Mouse (Mus musculus): ENCODE results near the gene Plxna2. TPM values are rescaled to one million over a fixed set of nuclear protein-coding genes. Genes with fewer than 3 reads are reported as not detected.

Plxna2 gene
- polyA plus RNA-seq, 1 experiment from 2014 or later, result 6.5 TPM

- H3K4me2 ChIP-seq (ENCODE audit: low read length), result no peak overlapping the region
- no peak overlapping the region for H3K4me3 ChIP-seq (ENCODE audit: control insufficient read depth in 1 of 2, insufficient read depth in 1 of 2, low read depth in 1 of 2, low read length in 2 of 2)
- no peak overlapping the region for H3K27ac ChIP-seq (replicated peaks in 1 of 2; ENCODE audit: control insufficient read depth in 1 of 2, insufficient read depth in 1 of 2, low read depth in 2 of 2, low read length in 2 of 2)
- H3K27me3 ChIP-seq (ENCODE audit: control insufficient read depth, insufficient read depth, low read length), result no peaks in the 10 kb centered on the region
- H3K9ac ChIP-seq (ENCODE audit: low read length), result no peak overlapping the region
- H3K4me1 ChIP-seq (ENCODE audit: control insufficient read depth in 2 of 2, insufficient read depth in 2 of 2, low read length in 2 of 2), result peaks cover 0 to 16% of the 10 kb centered on the region in 2 experiments; a peak in 2 of 4 replicates
- H3K9me3 ChIP-seq (ENCODE audit: control insufficient read depth, low read length), result no peaks in the 10 kb centered on the region
- WGBS, result 82% methylated on average over 4 of the region's 4 CpGs
- ATAC-seq (ENCODE audit: insufficient number of reproducible peaks, insufficient read depth, low FRiP score, low read depth), result no peak
- H3K36me3 ChIP-seq (ENCODE audit: control insufficient read depth, insufficient read depth, low read length), result no peaks in the 10 kb centered on the region
Observed at GRCm38 (mm10) chr1:194671783-194672524, 53.9 kb downstream of the Plxna2 start.

DNA sequence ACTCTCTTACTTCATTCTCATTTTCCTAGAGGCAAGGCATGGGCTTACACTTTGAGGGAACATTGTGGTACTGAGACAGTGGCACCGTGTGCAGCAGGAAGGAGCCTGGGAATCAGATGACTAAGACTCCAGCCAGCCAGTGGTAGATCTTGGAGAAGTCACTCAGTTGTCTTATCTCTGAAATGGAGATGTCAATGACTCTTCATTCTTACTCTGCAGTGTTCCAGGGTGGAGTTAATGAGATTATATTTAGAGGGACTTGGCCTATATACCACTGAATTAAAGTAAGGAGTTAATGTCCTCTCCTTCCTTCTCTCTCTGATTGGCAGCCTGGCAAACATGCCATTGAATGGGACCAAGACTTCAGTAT is 54.5 kb downstream of the Plxna2 start:
- Histone ChIP-seq H3K27ac (replicated peaks in 1 of 2; ENCODE audit: control insufficient read depth in 1 of 2, insufficient read depth in 1 of 2, low read depth in 2 of 2, low read length in 2 of 2) (no peak overlapping the region), H3K27me3 (ENCODE audit: control insufficient read depth, insufficient read depth, low read length) (no peaks in the 10 kb centered on the region), H3K4me2 (ENCODE audit: low read length) (no peak overlapping the region), H3K9ac (ENCODE audit: low read length) (no peak overlapping the region), H3K4me3 (ENCODE audit: control insufficient read depth in 1 of 2, insufficient read depth in 1 of 2, low read depth in 1 of 2, low read length in 2 of 2) (no peak overlapping the region), H3K4me1 (ENCODE audit: control insufficient read depth in 2 of 2, insufficient read depth in 2 of 2, low read length in 2 of 2) (peaks cover 0 to 16% of the 10 kb centered on the region in 2 experiments; a peak in 2 of 4 replicates), H3K9me3 (ENCODE audit: control insufficient read depth, low read length) (no peaks in the 10 kb centered on the region), H3K36me3 (ENCODE audit: control insufficient read depth, insufficient read depth, low read length) (no peaks in the 10 kb centered on the region)
- WGBS, result 74% methylated on average over 1 of the region's 1 CpGs
- ATAC-seq (ENCODE audit: insufficient number of reproducible peaks, insufficient read depth, low FRiP score, low read depth), result no peak

DNA sequence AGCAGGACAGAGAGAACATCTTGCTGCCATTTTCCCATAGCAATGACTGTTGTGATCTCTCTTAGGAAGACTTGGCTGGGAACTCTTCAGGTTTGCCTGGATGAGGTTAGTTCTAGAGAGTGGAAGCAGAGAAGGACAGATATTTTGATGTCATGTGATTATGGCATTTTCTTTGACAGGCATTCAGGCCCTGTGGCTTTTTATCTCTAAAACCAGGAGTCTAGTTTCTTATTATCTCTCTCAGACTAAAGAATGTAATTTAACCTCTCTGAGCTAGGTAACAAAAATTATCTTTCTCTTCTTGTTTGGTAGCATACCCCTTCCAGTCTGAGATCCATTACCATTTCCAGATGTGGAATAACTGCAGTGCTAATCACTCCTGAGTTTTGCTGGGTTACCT is 55.2 kb downstream of the Plxna2 start:
- H3K4me1 ChIP-seq (ENCODE audit: control insufficient read depth in 2 of 2, insufficient read depth in 2 of 2, low read length in 2 of 2), result peaks cover 5 to 23% of the 10 kb centered on the region in 2 experiments
- no peak for ATAC-seq (ENCODE audit: insufficient number of reproducible peaks, insufficient read depth, low FRiP score, low read depth)

GRCm38 (mm10) chr1:194675106-194675890 is 57.3 kb downstream of the Plxna2 start:
- peaks cover 19 to 42% of the 10 kb centered on the region in 2 experiments for H3K4me1 ChIP-seq (ENCODE audit: control insufficient read depth in 2 of 2, insufficient read depth in 2 of 2, low read length in 2 of 2)
- 86% methylated on average over 3 of the region's 3 CpGs for WGBS
- no peak for ATAC-seq (ENCODE audit: insufficient number of reproducible peaks, insufficient read depth, low FRiP score, low read depth)

More for the DNA sequence above, 55.2 kb downstream of the Plxna2 start:
- no peak overlapping the region for H3K9ac ChIP-seq (ENCODE audit: low read length)
- no peak overlapping the region for H3K4me3 ChIP-seq (ENCODE audit: control insufficient read depth in 1 of 2, insufficient read depth in 1 of 2, low read depth in 1 of 2, low read length in 2 of 2)
- no peaks in the 10 kb centered on the region for H3K27me3 ChIP-seq (ENCODE audit: control insufficient read depth, insufficient read depth, low read length)
- H3K27ac ChIP-seq (replicated peaks in 1 of 2; ENCODE audit: control insufficient read depth in 1 of 2, insufficient read depth in 1 of 2, low read depth in 2 of 2, low read length in 2 of 2), result no peak overlapping the region
- H3K9me3 ChIP-seq (ENCODE audit: control insufficient read depth, low read length), result no peaks in the 10 kb centered on the region
- H3K36me3 ChIP-seq (ENCODE audit: control insufficient read depth, insufficient read depth, low read length), result no peaks in the 10 kb centered on the region
- H3K4me2 ChIP-seq (ENCODE audit: low read length), result no peak overlapping the region

GRCm38 (mm10) chr1:194675891-194676200 is 57.8 kb downstream of the Plxna2 start:
- Histone ChIP-seq H3K4me3 (ENCODE audit: control insufficient read depth in 1 of 2, insufficient read depth in 1 of 2, low read depth in 1 of 2, low read length in 2 of 2) (no peak overlapping the region), H3K9ac (ENCODE audit: low read length) (no peak overlapping the region), H3K27me3 (ENCODE audit: control insufficient read depth, insufficient read depth, low read length) (no peaks in the 10 kb centered on the region), H3K27ac (replicated peaks in 1 of 2; ENCODE audit: control insufficient read depth in 1 of 2, insufficient read depth in 1 of 2, low read depth in 2 of 2, low read length in 2 of 2) (no peak overlapping the region), H3K4me2 (ENCODE audit: low read length) (no peak overlapping the region), H3K36me3 (ENCODE audit: control insufficient read depth, insufficient read depth, low read length) (no peaks in the 10 kb centered on the region), H3K4me1 (ENCODE audit: control insufficient read depth in 2 of 2, insufficient read depth in 2 of 2, low read length in 2 of 2) (peaks cover 24 to 48% of the 10 kb centered on the region in 2 experiments), H3K9me3 (ENCODE audit: control insufficient read depth, low read length) (no peaks in the 10 kb centered on the region)
- no peak for ATAC-seq (ENCODE audit: insufficient number of reproducible peaks, insufficient read depth, low FRiP score, low read depth)
- WGBS, result 58% methylated on average over 2 of the region's 2 CpGs

More at GRCm38 (mm10) chr1:194675106-194675890, 57.3 kb downstream of the Plxna2 start:
- Histone ChIP-seq H3K9me3 (ENCODE audit: control insufficient read depth, low read length) (no peaks in the 10 kb centered on the region), H3K27ac (replicated peaks in 1 of 2; ENCODE audit: control insufficient read depth in 1 of 2, insufficient read depth in 1 of 2, low read depth in 2 of 2, low read length in 2 of 2) (no peak overlapping the region), H3K4me3 (ENCODE audit: control insufficient read depth in 1 of 2, insufficient read depth in 1 of 2, low read depth in 1 of 2, low read length in 2 of 2) (no peak overlapping the region), H3K4me2 (ENCODE audit: low read length) (no peak overlapping the region), H3K9ac (ENCODE audit: low read length) (no peak overlapping the region), H3K27me3 (ENCODE audit: control insufficient read depth, insufficient read depth, low read length) (no peaks in the 10 kb centered on the region), H3K36me3 (ENCODE audit: control insufficient read depth, insufficient read depth, low read length) (no peaks in the 10 kb centered on the region)

DNA sequence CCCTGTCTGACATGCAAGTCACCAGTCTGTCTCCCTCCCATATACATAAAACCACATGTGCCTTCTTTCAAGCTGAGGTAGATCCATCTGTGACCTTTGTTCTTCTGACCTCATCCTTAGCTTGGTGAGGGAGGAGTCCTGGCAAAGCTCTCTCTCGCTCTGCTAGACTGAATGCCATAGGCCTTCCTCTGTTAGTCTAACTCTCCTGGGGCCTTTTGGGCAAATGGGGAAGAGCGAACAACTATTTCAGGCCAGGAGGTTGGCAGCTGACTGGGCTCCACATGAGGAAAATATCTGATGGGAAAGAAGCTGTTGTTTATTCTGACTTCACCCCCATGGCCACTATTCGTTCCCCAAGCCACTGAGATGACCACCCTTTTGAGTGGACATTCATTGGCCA is 59.9 kb downstream of the Plxna2 start:
- no peak for ATAC-seq (ENCODE audit: insufficient number of reproducible peaks, insufficient read depth, low FRiP score, low read depth)
- Histone ChIP-seq H3K9ac (ENCODE audit: low read length) (no peak overlapping the region), H3K4me2 (ENCODE audit: low read length) (no peak overlapping the region), H3K27me3 (ENCODE audit: control insufficient read depth, insufficient read depth, low read length) (no peaks in the 10 kb centered on the region), H3K4me1 (ENCODE audit: control insufficient read depth in 2 of 2, insufficient read depth in 2 of 2, low read length in 2 of 2) (peaks cover 37 to 67% of the 10 kb centered on the region in 2 experiments), H3K27ac (replicated peaks in 1 of 2; ENCODE audit: control insufficient read depth in 1 of 2, insufficient read depth in 1 of 2, low read depth in 2 of 2, low read length in 2 of 2) (no peak overlapping the region), H3K9me3 (ENCODE audit: control insufficient read depth, low read length) (no peaks in the 10 kb centered on the region), H3K4me3 (ENCODE audit: control insufficient read depth in 1 of 2, insufficient read depth in 1 of 2, low read depth in 1 of 2, low read length in 2 of 2) (no peak overlapping the region), H3K36me3 (ENCODE audit: control insufficient read depth, insufficient read depth, low read length) (no peaks in the 10 kb centered on the region)
- 70% methylated on average over 3 of the region's 3 CpGs for WGBS

DNA sequence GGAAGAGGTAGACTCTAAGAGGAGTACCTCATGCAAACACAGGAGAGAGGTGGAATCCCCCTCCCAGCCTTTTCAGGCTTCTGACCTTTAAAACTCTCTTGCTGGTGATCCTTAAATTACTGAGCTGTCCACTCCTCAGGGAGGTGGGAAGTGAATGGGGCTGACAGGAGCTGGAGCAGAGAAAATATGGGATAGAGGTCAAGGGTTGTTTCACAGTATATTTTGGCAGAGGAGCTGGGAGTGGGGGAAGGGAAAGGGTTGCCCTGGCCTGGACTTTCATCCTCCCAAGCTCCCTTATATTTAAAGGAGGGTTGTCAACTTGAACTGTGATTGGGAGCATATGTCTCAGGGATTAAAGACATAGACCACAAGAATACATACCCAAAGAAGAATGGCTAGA is 61.1 kb downstream of the Plxna2 start:
- H3K9me3 ChIP-seq (ENCODE audit: control insufficient read depth, low read length), result no peaks in the 10 kb centered on the region
- peak overlapping the region in 1 of 2 experiments; percentile 61; a peak in 1 of 4 replicates for H3K27ac ChIP-seq (replicated peaks in 1 of 2; ENCODE audit: control insufficient read depth in 1 of 2, insufficient read depth in 1 of 2, low read depth in 2 of 2, low read length in 2 of 2)
- no peak for ATAC-seq (ENCODE audit: insufficient number of reproducible peaks, insufficient read depth, low FRiP score, low read depth)
- H3K27me3 ChIP-seq (ENCODE audit: control insufficient read depth, insufficient read depth, low read length), result no peaks in the 10 kb centered on the region
- peaks cover 37 to 67% of the 10 kb centered on the region in 2 experiments for H3K4me1 ChIP-seq (ENCODE audit: control insufficient read depth in 2 of 2, insufficient read depth in 2 of 2, low read length in 2 of 2)
- H3K4me3 ChIP-seq (ENCODE audit: control insufficient read depth in 1 of 2, insufficient read depth in 1 of 2, low read depth in 1 of 2, low read length in 2 of 2), result no peak overlapping the region
- no peaks in the 10 kb centered on the region for H3K36me3 ChIP-seq (ENCODE audit: control insufficient read depth, insufficient read depth, low read length)
- no peak overlapping the region for H3K4me2 ChIP-seq (ENCODE audit: low read length)
- no peak overlapping the region for H3K9ac ChIP-seq (ENCODE audit: low read length)
